Mouse (Mus musculus): ENCODE measurements around the gene Zfr2.

- no peak for TF ChIP-seq CTCF (IDR thresholded peaks at IDR 0.05)
- no peak for TF ChIP-seq EP300 (IDR thresholded peaks at IDR 0.05)
Observed at GRCm38 (mm10) chr10:81289811-81290210, 56.9 kb downstream of the Zfr2 start.

Data from lung, postnatal 0 days (tissue).